Mouse (Mus musculus) stomach, postnatal 0 days (tissue): ENCODE data around the gene Chil4.
"Not testable (repeated sequence)": the region's sequence is repeated elsewhere in the genome, so short reads cannot be mapped to it uniquely, and the experiment has no call there.

Experiments
- CTCF ChIP-seq: IDR thresholded peaks from 2 replicates; pipeline ENCODE4 v1.5.1; 2016; ENCODE audit warnings: antibody characterized with exemption, low read depth, mild to moderate bottlenecking, moderate library complexity
- EP300 ChIP-seq: optimal IDR thresholded peaks from 2 replicates; pipeline ENCODE3; 2016; ENCODE audit warnings: antibody characterized with exemption

DNA sequence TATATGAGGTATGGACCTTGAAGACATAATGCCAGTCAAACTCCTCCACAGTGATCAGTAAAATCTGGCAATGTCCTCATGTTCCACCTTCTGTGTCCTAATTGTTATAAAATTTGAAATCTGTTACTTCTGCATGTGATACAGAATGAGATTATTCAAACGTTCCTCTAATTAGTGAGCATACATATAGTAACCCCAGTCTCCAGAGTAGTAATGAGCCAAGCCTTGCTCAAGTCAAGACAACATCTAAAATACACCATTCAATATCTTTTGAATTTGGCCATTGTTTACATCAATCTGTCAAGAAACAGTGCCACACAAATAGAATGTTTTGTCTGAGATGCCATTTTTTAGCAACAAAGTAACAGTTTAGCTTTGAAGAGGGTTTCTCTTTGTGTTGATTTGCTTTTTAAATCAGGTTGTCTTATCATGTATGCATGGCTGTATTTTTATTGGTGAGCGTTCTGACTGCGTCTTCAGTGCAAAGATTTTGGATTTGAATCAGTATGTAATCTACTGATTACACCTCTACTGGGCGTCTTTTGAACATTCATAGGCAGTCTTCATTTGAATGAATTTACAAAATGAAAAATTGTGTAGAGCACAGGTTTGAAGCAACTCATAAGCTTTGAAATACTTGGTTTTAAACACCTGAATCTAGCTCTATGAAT lies 888 bp downstream of the Chil4 start:
- TF ChIP-seq EP300, CTCF: not testable (repeated sequence)
